Comparison of ENCODE assay signal across 8 mouse cellular contexts in the genomic region with DNA sequence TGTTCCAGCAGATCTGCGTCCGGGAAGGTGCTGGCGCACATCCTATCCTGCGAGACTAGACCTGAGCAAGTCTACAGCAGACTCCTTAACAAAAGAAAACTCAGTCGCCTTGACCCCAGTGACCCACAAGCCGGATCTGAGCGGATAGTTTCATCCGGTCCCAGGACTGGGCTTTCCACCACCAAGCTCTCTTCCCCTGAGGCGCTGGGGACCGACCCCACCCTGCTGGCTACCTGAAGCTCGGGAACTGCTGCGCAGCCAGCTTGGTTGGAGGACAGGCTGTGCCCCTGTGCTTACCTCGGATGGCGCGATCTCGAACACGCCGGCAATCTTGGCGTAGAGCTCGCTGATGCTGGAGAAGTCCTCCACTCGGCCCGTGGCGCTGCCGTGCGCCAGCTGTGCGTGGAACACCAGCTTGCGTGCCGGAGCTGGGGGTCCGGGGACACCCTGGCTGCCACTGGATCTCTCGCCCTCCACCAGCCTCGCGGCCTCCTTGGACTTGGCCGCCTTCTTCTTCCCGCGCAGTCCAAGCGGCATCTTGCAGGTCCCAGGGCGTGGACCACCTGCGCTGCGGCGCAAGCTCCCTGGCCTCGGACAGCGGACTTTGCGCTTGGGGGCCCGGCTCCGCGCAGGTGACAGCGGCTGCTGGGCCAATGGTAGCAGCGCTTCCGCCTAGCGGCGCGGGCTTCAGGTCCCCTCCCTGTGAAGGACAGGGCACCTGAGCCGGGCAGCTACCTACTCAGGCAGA. TPM values are rescaled to one million over a fixed set of nuclear protein-coding genes. Genes with fewer than 3 reads are reported as not detected.
DNase-seq lines count a peak whose midpoint lies in the region; ATAC-seq and TF ChIP-seq lines count a peak whose summit lies in the region.

No protein-coding gene starts in this region.

- H3K9ac ChIP-seq in embryonic facial prominence, embryonic 11.5 days (replicated peaks; ENCODE audit: low read length) = peak overlapping the region; percentile 52
- H3K9ac ChIP-seq in heart, postnatal 0 days (replicated peaks; ENCODE audit: low read depth, low read length) = peak overlapping the region; percentile 73

- H3K4me1 ChIP-seq in embryonic facial prominence, embryonic 11.5 days (ENCODE audit: control insufficient read depth, insufficient read depth, low read length) = 0 out of 2 replicates have a peak, but pooled peaks cover 2% of the 10 kb centered on the region
- H3K4me1 ChIP-seq in heart, postnatal 0 days (ENCODE audit: control insufficient read depth, insufficient read depth) = peaks cover 14% of the 10 kb centered on the region

- peak; percentile 56; the same call in 1 of the 2 replicates for ATAC-seq in embryonic facial prominence, embryonic 11.5 days (replicated peaks; ENCODE audit: insufficient number of reproducible peaks, low FRiP score, low TSS enrichment, low read depth)
- peak; percentile 63 for ATAC-seq in heart, postnatal 0 days (ENCODE audit: insufficient read depth, low read depth)

- no peaks in the 10 kb centered on the region for H3K36me3 ChIP-seq in embryonic facial prominence, embryonic 11.5 days (replicated peaks; ENCODE audit: control insufficient read depth, insufficient read depth, low read depth, low read length)
- no peaks in the 10 kb centered on the region for H3K36me3 ChIP-seq in heart, postnatal 0 days (replicated peaks; ENCODE audit: control insufficient read depth, insufficient read depth, low read length)

- peaks cover 8% of the 10 kb centered on the region for H3K27me3 ChIP-seq in embryonic facial prominence, embryonic 11.5 days (ENCODE audit: control insufficient read depth, insufficient read depth, low read length)
- H3K27me3 ChIP-seq in heart, postnatal 0 days (ENCODE audit: control insufficient read depth, insufficient read depth, low read length) = no peaks in the 10 kb centered on the region

- H3K27ac ChIP-seq in embryonic facial prominence, embryonic 11.5 days (replicated peaks; ENCODE audit: low read depth, low read length) = no peak overlapping the region
- H3K27ac ChIP-seq in heart, postnatal 0 days (ENCODE audit: low read depth) = peak overlapping the region; percentile 69

- H3K4me3 ChIP-seq in embryonic facial prominence, embryonic 11.5 days (ENCODE audit: low read depth, low read length) = peak overlapping the region; percentile 39
- H3K4me3 ChIP-seq in heart, postnatal 0 days (ENCODE audit: low read depth, low read length) = peak overlapping the region; percentile 66

- 2% methylated on average over 46 of the region's 53 CpGs for WGBS in embryonic facial prominence, embryonic 11.5 days
- WGBS in heart, postnatal 0 days = 4% methylated on average over 53 of the region's 53 CpGs

- no peak for TF ChIP-seq EP300 in heart, postnatal 0 days (IDR thresholded peaks at IDR 0.05; ENCODE audit: low read depth)

- peak overlapping the region; percentile 91 for H3K4me2 ChIP-seq in embryonic facial prominence, embryonic 11.5 days (ENCODE audit: low read depth, low read length)
- H3K4me2 ChIP-seq in heart, postnatal 0 days (ENCODE audit: low read depth, low read length) = peak overlapping the region; percentile 91

- TF ChIP-seq CTCF in heart, postnatal 0 days (IDR thresholded peaks at IDR 0.05; ENCODE audit: low read depth) = no peak

- DNase-seq in B cell, adult 2 months = peak; percentile 4 to 15
- DNase-seq in adrenal gland, postnatal 10 days = peak; percentile 59
- DNase-seq in embryonic facial prominence, embryonic 11.5 days (ENCODE audit: low spot score) = peak; percentile 54
- peak; percentile 47 for DNase-seq in heart, postnatal 0 days (ENCODE audit: low spot score)
- DNase-seq in kidney, postnatal 14 days = peak; percentile 82
- DNase-seq in lung, postnatal 10 days = peak; percentile 58
- DNase-seq in right cerebral cortex, adult 2 months (ENCODE audit: low spot score in 2 of 2) = peak; percentile 49 to 60
- DNase-seq in layer of hippocampus, postnatal 25 days (ENCODE audit: extremely low spot score in 1 of 2, low spot score in 1 of 2) = no peak

- H3K9me3 ChIP-seq in embryonic facial prominence, embryonic 11.5 days (replicated peaks; ENCODE audit: control insufficient read depth, low read length) = no peaks in the 10 kb centered on the region
- H3K9me3 ChIP-seq in heart, postnatal 0 days (replicated peaks; ENCODE audit: control insufficient read depth, low read length) = no peaks in the 10 kb centered on the region

RNA-seq across cellular contexts. Expression of gene Gipc2, which starts 0.5 kb away (rescaled TPM):
- total RNA-seq in adrenal gland, postnatal 10 days (2021) = 1 to 10 TPM in 1 of 2 experiments, under 1 TPM in 1; 0.94 to 1.7 TPM
- 4.2 TPM in 2 replicates for polyA plus RNA-seq in embryonic facial prominence, embryonic 11.5 days (2014; fragmentation: Nextera tagmentation; extraction: Ambion mirVana)
- not detected in 2 replicates for total RNA-seq in heart, postnatal 0 days (2014; rRNA removed; ENCODE audit: low replicate concordance)
- polyA plus RNA-seq in heart, postnatal 0 days (2015; fragmentation: Nextera tagmentation; extraction: Ambion mirVana) = 3.3 and 3.6 TPM in 2 replicates
- total RNA-seq in layer of hippocampus, postnatal 25 days (2021) = 1 to 10 TPM; 1.0 to 1.9 TPM

RNA-seq across cellular contexts. Expression of gene Dnajb4, which starts 44.6 kb away (rescaled TPM):
- total RNA-seq in adrenal gland, postnatal 10 days (2021) = 10 to 100 TPM; 41.2 to 41.6 TPM
- polyA plus RNA-seq in embryonic facial prominence, embryonic 11.5 days (2014; fragmentation: Nextera tagmentation; extraction: Ambion mirVana) = 31.1 and 32.6 TPM in 2 replicates
- total RNA-seq in heart, postnatal 0 days (2014; rRNA removed; ENCODE audit: low replicate concordance) = 52.9 and 54.5 TPM in 2 replicates
- 60.1 TPM in 2 replicates for polyA plus RNA-seq in heart, postnatal 0 days (2015; fragmentation: Nextera tagmentation; extraction: Ambion mirVana)
- 10 to 100 TPM; 59.0 to 59.1 TPM for total RNA-seq in layer of hippocampus, postnatal 25 days (2021)

RNA-seq across cellular contexts. Expression of gene Fubp1, which starts 44.7 kb away (rescaled TPM):
- total RNA-seq in adrenal gland, postnatal 10 days (2021) = 100 to 1,000 TPM; 101 to 147 TPM
- polyA plus RNA-seq in embryonic facial prominence, embryonic 11.5 days (2014; fragmentation: Nextera tagmentation; extraction: Ambion mirVana) = 419 and 482 TPM in 2 replicates
- 71.2 and 131 TPM in 2 replicates for total RNA-seq in heart, postnatal 0 days (2014; rRNA removed; ENCODE audit: low replicate concordance)
- 72.9 and 80.7 TPM in 2 replicates for polyA plus RNA-seq in heart, postnatal 0 days (2015; fragmentation: Nextera tagmentation; extraction: Ambion mirVana)
- 100 to 1,000 TPM; 100 to 138 TPM for total RNA-seq in layer of hippocampus, postnatal 25 days (2021)

Comparison
In these comparisons a context has a peak if more than half of its experiments do, and no peak if none do; other contexts are left out.
1. DNase-seq: peak in B cell, adult 2 months (2 of 2), adrenal gland, postnatal 10 days (single experiment), embryonic facial prominence, embryonic 11.5 days (single experiment), heart, postnatal 0 days (single experiment), kidney, postnatal 14 days (single experiment), lung, postnatal 10 days (single experiment) and right cerebral cortex, adult 2 months (2 of 2); none in layer of hippocampus, postnatal 25 days (0 of 2).